Mouse (Mus musculus): Measurements from ENCODE around the gene Srrm2.

Gene Srrm2

DNA sequence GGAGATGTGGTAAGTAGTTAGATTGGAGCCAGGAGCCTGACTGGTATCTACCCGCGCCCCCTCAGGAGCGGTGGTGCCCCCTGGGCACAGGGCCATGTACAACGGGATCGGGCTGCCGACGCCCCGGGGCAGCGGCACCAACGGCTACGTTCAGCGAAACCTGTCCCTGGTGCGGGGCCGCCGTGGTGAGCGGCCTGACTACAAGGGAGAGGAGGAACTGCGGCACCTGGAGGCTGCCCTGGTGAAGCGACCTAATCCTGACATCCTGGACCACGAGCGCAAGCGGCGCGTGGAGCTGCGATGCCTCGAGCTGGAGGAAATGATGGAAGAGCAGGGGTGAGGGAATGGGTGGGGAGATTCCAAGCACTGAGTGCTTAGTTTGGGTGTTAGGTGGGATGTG lies 16.5 kb downstream of the Srrm2 start:
- ATAC-seq (ENCODE audit: low TSS enrichment), result 0 out of 2 replicates have a peak, but pooled peaks have one; percentile 12

GRCm38 (mm10) chr17:23807918-23808317 lies 17.6 kb downstream of the Srrm2 start:
- no peak for ATAC-seq (ENCODE audit: low TSS enrichment)

- ATAC-seq (ENCODE audit: low TSS enrichment), result no peak
These were observed 25.3 kb downstream of the Srrm2 start for GRCm38 (mm10) chr17:23815641-23816040.

DNA sequence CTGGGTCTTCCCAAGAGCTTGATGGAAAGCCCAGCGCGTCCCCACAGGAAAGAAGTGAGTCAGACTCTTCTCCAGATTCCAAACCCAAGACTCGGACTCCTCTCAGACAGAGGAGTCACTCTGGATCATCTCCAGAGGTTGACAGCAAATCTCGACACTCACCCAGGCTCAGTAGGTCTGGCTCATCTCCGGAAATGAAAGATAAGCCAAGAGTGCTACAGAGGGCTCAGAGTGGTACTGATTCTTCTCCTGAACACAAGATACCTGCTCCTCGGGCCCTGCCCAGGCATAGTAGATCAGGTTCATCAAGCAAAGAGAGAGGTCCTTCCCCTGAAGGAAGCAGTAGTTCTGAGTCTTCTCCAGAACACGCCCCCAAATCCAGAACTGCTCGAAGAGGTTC lies 28.2 kb downstream of the Srrm2 start:
- no peak for ATAC-seq (ENCODE audit: low TSS enrichment)

DNA sequence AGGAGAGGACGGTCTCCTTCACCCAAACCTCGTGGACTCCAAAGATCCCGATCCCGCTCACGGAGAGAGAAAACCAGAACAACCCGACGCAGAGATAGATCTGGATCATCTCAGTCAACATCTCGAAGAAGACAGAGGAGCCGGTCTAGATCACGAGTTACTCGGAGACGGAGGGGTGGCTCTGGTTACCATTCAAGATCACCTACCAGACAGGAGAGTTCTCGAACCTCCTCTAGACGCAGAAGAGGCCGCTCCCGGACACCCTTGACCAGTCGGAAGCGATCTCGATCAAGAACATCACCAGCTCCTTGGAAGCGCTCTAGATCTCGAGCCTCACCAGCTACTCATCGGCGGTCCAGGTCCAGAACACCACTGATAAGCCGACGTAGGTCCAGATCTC lies 28.9 kb downstream of the Srrm2 start:
- no peak for ATAC-seq (ENCODE audit: low TSS enrichment)

DNA sequence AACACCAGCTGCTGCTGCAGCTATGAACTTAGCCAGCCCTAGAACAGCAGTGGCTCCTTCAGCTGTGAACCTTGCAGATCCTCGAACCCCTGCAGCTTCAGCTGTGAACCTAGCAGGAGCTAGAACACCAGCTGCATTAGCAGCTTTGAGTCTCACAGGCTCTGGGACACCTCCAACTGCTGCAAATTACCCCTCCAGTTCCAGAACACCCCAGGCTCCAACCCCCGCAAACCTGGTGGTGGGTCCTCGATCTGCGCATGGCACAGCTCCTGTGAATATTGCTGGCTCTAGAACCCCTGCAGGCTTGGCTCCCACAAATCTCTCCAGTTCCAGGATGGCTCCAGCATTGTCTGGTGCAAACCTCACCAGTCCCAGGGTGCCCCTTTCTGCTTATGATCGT lies 30.4 kb downstream of the Srrm2 start:
- ATAC-seq (ENCODE audit: low TSS enrichment), result no peak

- ATAC-seq (ENCODE audit: low TSS enrichment), result no peak
These were observed 31.8 kb downstream of the Srrm2 start for GRCm38 (mm10) chr17:23822094-23822493.

- no peak for ATAC-seq (ENCODE audit: low TSS enrichment)
These were observed 32.7 kb downstream of the Srrm2 start for GRCm38 (mm10) chr17:23823018-23823417.

DNA sequence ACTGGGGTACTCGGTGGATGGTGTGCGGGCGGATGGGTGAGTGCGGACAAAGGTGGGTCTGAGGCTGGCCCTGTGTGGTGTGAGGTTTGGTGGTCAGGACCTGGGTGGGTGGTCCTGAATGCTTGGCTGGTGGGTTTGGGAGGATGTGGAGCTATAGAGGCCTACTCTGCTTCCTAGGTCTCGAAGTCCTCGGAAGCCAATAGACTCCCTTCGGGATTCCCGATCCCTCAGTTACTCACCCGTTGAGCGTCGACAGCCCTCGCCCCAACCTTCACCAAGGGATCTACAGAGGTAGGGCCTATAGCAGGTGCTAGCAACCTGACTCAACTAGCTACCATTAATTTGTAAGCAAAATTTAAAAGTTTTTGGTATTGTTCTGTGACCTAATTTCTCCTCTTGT lies 33.3 kb downstream of the Srrm2 start:
- ATAC-seq (ENCODE audit: low TSS enrichment), result no peak

DNA sequence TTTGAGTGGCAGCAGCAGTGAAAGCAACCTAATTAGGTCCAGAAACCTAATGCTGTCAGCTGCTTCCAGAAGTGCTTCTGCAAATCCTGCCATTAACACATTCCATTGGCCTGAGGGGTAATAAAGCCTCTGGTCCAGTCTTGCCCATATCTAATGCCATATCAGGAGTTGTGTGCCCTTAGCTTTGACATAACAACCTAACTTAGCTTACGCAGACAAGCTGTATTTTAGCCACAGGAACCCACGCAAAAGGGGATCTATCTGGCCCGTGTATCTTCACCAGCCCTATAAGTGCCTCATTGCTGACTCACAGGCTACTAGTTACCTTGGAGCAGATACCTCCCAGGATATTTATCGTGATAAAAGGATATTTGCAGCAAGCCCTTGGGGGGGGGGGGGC lies 35.3 kb downstream of the Srrm2 start:
- no peak for ATAC-seq (ENCODE audit: low TSS enrichment)

- peak; percentile 21; the same call in 1 of the 2 replicates for ATAC-seq (ENCODE audit: low TSS enrichment)
These were observed 38.1 kb downstream of the Srrm2 start for GRCm38 (mm10) chr17:23828271-23829001.

DNA sequence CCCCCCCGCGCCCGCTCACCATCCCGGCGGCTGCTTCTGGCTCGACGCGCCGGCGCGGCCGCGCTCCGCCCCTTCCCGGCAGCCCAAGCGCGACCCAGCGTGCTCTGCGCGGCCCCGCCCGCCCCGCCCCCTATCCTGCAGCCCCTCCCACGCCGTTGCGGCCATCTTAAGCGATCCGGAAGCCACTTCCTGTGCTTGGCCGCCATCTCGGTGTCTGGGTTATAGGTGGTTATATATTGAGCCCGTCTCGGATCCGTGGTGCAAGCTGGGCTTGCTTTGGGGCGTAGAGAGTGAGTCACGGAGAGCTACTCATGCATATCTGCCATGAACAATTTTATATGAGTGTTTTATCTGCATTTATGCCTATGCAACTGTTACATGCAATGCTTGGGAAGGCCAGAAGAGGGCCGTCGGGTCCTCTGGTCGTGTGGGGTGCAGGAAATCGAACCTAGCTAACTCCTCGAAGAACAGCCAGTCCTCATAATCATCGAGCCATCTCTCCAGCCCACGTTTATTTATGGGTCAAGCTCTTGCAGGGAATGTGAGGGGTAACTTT lies 38.8 kb downstream of the Srrm2 start, which contains the start of gene Elob:
Elob (minus strand) TSS at position 73 of the 556 bp plus-strand sequence.
- ATAC-seq (ENCODE audit: low TSS enrichment), result peak; percentile 83

GRCm38 (mm10) chr17:23831201-23831600 lies 40.9 kb downstream of the Srrm2 start:
- no peak for ATAC-seq (ENCODE audit: low TSS enrichment)

GRCm38 (mm10) chr17:23836006-23836575 lies 45.8 kb downstream of the Srrm2 start, which contains the start of gene Prss33:
Gene Prss33 (minus strand): TSS chr17:23836056.
- ATAC-seq (ENCODE audit: low TSS enrichment), result no peak

DNA sequence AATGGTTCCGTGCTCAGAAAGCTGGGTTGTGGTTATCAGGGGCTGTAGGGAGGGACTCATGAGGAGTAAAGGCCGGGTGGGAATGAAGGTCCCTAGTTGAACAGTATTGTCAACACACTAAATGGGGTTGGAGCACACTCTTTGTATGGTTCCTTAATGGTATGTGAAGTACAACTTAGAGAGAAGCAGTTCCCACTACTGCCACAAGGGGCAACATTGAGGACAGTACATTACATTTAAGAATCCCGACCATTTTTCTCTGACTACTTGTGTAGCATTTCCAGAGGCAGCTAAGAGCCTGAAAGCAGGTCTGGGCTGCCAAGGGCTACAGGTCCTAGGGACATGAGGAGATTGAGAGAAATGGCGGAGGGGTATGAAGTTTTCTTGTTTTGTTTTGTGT lies 50.8 kb downstream of the Srrm2 start:
- no peak for ATAC-seq (ENCODE audit: low TSS enrichment)

GRCm38 (mm10) chr17:23843141-23843811 lies 52.9 kb downstream of the Srrm2 start:
- ATAC-seq (ENCODE audit: low TSS enrichment), result no peak

DNA sequence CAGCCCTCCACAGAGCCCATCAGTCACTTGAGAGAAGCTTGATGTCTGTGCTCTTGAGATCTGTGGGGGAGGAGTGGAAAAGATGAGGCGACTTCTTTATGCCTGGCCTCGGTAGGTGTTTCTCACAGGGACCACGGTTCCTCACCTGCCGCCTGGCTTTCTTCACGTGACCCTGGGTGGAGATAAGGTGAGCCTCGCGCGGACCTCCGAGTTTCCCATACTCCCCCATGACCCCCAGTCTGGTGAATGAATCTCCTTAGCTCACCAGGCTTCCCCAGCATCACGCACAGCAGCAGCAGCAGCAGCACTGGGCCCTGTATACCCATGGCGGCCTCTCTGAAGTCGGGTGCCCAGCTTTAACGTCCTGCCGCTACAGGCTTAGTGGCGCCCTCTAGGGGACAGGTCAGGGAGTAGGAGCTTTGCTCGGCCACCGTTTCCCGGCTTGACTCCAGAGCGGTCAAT lies 53.5 kb downstream of the Srrm2 start, which contains the start of the genes Prss32 and Prss41:
Prss32 (plus strand) TSS at position 44 of the 462 bp plus-strand sequence.
Prss41 (minus strand) TSS at position 361 of the 462 bp plus-strand sequence.
- ATAC-seq (ENCODE audit: low TSS enrichment), result no peak

DNA sequence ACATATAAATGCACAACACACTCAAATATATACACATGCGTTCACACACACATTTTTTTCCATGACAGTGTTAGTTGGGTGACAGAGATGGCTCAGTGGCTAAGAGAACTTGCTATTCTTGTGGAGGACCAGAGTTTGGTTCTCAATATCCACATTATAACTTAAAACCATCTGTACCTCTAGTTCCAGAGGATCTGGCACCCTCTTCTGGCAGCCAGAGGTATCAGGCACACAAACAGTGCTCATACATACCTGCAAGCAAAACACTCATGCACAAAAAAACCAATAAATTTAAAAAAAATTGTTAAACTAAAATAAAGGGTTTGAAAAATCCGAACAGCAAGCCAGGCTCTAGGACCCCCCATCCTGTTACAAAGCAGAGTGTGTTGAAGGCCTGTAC lies 59.7 kb downstream of the Srrm2 start:
- ATAC-seq (ENCODE audit: low TSS enrichment), result no peak

DNA sequence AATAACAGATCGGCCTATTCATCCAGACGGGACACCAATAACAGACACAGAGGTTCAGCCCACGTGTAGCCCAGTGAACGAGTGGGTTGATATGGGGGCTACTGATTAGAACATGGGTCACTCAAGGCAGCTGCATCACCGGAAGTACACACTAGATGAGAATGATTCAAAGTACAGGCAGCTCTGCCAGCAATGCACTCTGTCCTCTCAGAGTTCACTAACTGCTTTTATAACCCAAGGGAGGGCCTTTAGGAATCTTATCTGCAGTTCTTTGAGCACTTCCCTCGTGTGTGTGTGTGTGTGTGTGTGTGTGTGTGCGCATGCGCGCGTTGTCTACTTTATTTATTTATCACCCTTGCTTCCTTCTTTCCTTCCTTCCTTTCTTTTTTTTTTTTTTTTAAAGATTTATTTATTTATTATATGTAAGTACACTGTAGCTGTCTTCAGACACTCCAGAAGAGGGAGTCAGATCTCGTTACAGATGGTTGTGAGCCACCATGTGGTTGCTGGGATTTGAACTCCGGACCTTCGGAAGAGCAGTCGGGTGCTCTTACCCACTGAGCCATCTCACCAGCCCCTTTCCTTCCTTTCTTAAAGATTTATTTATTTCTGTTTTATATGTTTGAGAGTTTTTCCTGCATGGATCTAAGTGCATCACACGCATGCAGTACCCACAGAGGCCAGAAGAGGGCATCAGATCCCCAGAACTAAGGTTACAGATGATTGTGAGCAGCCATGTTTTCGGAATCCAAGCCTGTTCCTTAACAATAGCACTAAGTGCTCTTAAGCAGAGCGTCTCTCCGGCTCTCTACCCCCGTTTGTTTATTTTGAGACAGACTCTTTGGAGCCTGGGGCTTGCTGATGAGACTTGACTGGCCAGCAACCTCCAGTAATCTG lies 60.8 kb downstream of the Srrm2 start:
- no peak for ATAC-seq (ENCODE audit: low TSS enrichment)

- no peak for ATAC-seq (ENCODE audit: low TSS enrichment)
These were observed 63.0 kb downstream of the Srrm2 start for GRCm38 (mm10) chr17:23853292-23853691.

DNA sequence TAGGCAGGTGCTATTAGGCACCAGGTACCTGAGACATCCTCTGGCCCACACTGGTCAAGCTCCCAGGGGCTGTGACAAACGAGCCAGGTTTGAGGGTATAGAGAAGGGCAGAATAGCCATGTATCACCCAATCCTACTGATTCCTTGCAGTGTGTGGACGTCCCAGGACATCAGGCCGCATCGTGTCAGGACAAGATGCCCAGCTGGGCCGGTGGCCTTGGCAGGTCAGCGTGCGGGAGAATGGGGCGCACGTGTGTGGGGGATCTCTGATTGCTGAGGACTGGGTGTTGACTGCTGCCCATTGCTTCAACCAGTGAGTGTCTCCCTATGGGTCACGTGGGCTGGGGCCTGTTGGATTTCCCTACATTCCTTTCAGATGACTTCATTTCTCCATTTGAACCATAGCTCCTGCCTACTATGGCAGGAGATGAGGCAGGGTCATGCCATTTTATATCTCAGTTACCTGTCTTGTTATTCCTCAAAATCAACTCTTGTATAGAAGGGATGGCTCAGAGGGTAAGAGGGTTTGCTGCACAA lies 64.0 kb downstream of the Srrm2 start:
- no peak for ATAC-seq (ENCODE audit: low TSS enrichment)
